Mouse (Mus musculus) erythroblast, embryonic 14.5 days (primary cell): ENCODE measurements around the gene Cntd1. TPM values are rescaled to one million over a fixed set of nuclear protein-coding genes. Genes with fewer than 3 reads are reported as not detected.

Experiments used
- H3K27me3 ChIP-seq: 2 replicates; pipeline ENCODE4 v1.6.1; 2012; ENCODE audit warnings: inconsistent platforms; ENCODE audit not compliant: control insufficient read depth
- H3K36me3 ChIP-seq: 2 replicates; pipeline ENCODE4 v1.6.1; 2012; ENCODE audit warnings: mild to moderate bottlenecking, inconsistent platforms; ENCODE audit not compliant: control insufficient read depth
- H3K4me1 ChIP-seq: 2 replicates; pipeline ENCODE4 v1.6.1; 2012; ENCODE audit warnings: inconsistent platforms; ENCODE audit not compliant: control insufficient read depth
- H3K4me3 ChIP-seq: replicated peaks from 2 replicates; pipeline ENCODE3; 2012; ENCODE audit warnings: moderate library complexity, mild to moderate bottlenecking, inconsistent platforms
- H3K9me3 ChIP-seq: 2 replicates; pipeline ENCODE4 v1.6.1; 2012; ENCODE audit warnings: low read length, inconsistent platforms, mixed read lengths; ENCODE audit not compliant: control insufficient read depth
- GATA1 ChIP-seq: IDR thresholded peaks from 2 replicates; pipeline ENCODE4 v1.6.1; 2012; ENCODE audit warnings: low read length, inconsistent platforms, mixed read lengths
- TAL1 ChIP-seq: IDR thresholded peaks from 3 replicates; pipeline ENCODE4 v1.6.1; 2012; ENCODE audit warnings: low read length, inconsistent platforms, mixed read lengths
- polyA plus RNA-seq: library from polyadenylated mRNA; stranded (reverse); fragments of >175 nt; gene quantifications from 2 replicates; pipeline ENCODE4 v1.2.3, GENCODE M21; 2012

The Cntd1 gene
- polyA plus RNA-seq, 1 experiment: not detected

DNA sequence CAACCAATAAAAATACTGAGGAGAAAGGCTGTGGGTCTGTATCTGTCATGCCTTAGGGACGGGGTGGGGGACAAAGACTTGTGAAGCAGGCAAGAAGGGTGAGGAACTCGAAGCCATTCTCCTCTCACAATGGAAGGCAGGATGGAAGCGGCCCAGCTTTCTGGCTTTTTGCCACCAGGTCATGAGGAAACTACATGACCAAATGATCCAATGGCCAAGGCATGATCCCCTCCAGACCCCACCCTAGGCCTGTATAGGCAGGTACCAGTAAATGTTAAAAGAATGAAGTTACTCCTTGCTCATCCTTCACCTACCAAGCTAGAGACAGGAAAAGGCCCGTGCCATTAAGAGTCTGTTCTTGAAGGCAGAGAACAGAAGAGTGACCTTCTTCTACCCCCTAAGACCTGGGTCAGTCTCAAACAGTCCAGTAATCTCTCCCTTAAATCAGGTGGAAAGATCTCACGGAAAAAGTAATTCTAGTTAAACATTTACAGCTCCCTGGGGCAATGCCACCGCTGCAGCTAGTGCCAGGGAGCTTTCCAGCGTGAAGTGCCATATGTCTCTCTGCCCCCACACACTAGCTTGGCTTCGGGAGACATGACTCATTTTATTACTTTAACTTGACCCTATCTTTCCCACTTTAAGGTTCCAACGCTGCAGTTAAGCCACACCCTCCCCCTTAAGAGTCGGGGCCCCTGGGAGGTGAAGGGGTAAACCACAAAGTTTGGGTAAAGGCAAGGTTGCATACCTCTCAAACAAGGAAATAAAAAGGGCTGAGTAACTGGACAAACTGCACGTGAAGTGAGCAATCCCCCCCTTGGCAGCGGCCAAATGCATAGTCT lies 1.2 kb upstream of the Cntd1 start:
- peaks cover 43% of the 10 kb centered on the region for H3K36me3 ChIP-seq

GRCm38 (mm10) chr11:101279193-101279569 lies 369 bp downstream of the Cntd1 start:
- Histone ChIP-seq H3K27me3 (peaks cover 5% of the 10 kb centered on the region), H3K4me3 (peak overlapping the region; percentile 83), H3K9me3 (no peaks in the 10 kb centered on the region), H3K4me1 (peaks cover 38% of the 10 kb centered on the region), H3K36me3 (peaks cover 42% of the 10 kb centered on the region)
- TF ChIP-seq GATA1: no peak
- TF ChIP-seq TAL1: no peak

More for the DNA sequence above, 1.2 kb upstream of the Cntd1 start:
- Histone ChIP-seq H3K4me3 (peak overlapping the region; percentile 83), H3K27me3 (peaks cover 5% of the 10 kb centered on the region), H3K9me3 (no peaks in the 10 kb centered on the region), H3K4me1 (peaks cover 38% of the 10 kb centered on the region)
- TF ChIP-seq TAL1: no peak
- peak; percentile 46 for TF ChIP-seq GATA1

- Histone ChIP-seq H3K36me3 (peaks cover 48% of the 10 kb centered on the region), H3K27me3 (peaks cover 5% of the 10 kb centered on the region)
- TF ChIP-seq TAL1: no peak
- TF ChIP-seq GATA1: no peak
These were observed 2.0 kb downstream of the Cntd1 start for GRCm38 (mm10) chr11:101280837-101281236.

DNA sequence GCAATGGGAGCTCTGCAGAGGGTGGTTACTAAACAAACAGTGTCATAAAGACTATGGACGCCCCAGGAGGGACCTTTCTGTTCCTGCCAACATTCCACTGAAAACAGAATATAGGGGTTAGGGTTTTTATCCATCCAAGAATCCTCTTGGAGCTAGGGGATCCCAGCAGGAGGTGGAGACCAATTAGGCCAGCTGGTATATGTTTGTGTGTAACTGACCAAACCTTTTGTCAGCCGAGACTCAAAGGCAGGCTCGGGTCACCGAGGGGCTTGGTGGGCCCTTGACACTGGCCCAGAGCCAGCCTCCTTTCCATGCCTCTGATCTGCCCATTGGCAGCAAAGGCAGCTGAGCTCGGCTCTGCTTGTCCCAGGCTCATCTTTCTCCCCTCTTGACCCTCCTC lies 4.1 kb downstream of the Cntd1 start:
- Histone ChIP-seq H3K4me3 (no peak overlapping the region), H3K4me1 (peaks cover 17% of the 10 kb centered on the region), H3K27me3 (peaks cover 5% of the 10 kb centered on the region), H3K36me3 (peaks cover 48% of the 10 kb centered on the region), H3K9me3 (no peaks in the 10 kb centered on the region)
- TF ChIP-seq GATA1 (no peak), TAL1 (no peak)

More at GRCm38 (mm10) chr11:101280837-101281236, 2.0 kb downstream of the Cntd1 start:
- Histone ChIP-seq H3K4me1 (peaks cover 38% of the 10 kb centered on the region), H3K9me3 (no peaks in the 10 kb centered on the region), H3K4me3 (no peak overlapping the region)

DNA sequence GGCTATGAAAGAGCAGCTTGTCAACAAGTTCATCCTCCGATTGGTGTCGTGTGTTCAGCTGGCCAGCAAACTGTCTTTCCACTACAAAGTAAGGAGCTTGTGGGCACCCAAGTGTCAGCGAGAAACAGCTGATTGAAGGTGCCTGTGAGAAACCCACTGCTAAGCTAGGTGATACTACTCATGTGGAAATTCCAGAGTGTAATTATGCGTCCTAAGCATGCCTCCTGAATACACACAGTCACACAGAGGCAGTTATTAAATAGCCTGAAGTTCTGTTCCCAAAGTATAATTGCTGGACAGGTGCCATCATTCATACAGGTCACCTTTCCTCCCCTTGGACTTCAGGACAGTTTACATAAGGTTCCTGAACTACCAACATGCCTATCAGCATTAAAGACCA lies 5.0 kb downstream of the Cntd1 start:
- no peak for TF ChIP-seq GATA1
- TF ChIP-seq TAL1: no peak
- Histone ChIP-seq H3K4me1 (peaks cover 8% of the 10 kb centered on the region), H3K9me3 (no peaks in the 10 kb centered on the region), H3K27me3 (peaks cover 5% of the 10 kb centered on the region), H3K4me3 (no peak overlapping the region), H3K36me3 (peaks cover 55% of the 10 kb centered on the region)

- TF ChIP-seq GATA1: no peak
- TF ChIP-seq TAL1: no peak
- Histone ChIP-seq H3K4me3 (no peak overlapping the region), H3K9me3 (no peaks in the 10 kb centered on the region), H3K4me1 (no peaks in the 10 kb centered on the region; the same call in 1 of the 2 replicates), H3K36me3 (peaks cover 90% of the 10 kb centered on the region), H3K27me3 (no peaks in the 10 kb centered on the region)
These were observed 8.5 kb downstream of the Cntd1 start for GRCm38 (mm10) chr11:101287306-101287705.

DNA sequence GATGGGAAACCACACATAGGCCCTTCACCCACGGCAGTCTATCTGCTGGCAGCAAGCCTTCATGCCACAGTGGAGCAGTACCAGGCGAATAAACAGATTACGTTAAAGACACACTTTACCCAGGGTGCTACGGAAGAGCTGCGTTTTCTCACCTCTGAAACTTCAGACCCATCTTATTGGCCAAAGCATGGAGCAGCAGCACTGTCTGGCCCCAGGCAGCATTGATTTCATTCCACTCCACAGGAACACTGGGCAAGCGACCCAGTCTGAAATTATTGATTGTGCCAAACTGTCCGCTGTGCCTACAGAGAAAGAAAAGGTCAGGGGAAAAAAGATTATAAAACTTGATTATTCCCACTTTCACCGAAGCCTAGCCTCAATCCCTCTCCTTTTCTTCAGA lies 12.4 kb downstream of the Cntd1 start:
- no peaks in the 10 kb centered on the region; the same call in 1 of the 2 replicates for H3K4me1 ChIP-seq
- H3K4me3 ChIP-seq: no peak overlapping the region
- no peaks in the 10 kb centered on the region for H3K9me3 ChIP-seq
- H3K36me3 ChIP-seq: peaks cover 100% of the 10 kb centered on the region
- no peaks in the 10 kb centered on the region for H3K27me3 ChIP-seq
- no peak for TF ChIP-seq GATA1
- TF ChIP-seq TAL1: no peak

DNA sequence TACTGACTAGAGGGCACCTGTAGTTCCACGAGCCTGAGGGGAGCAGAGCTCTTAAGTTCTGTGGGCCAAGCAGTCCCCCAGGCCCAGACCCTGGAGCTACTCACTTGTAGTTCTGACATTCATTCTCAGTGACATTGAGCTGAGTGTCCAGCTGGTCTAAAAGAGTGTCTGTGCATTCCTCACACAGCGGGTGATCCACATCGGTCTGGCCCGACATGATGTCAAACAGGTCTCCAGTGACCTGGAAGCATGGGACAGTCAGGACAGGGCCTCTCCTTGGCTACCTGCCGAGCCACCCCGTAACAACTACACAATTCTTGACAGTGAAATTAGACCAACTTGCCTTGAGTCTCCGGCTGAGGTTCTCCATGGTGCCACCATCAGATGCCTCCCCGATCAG lies 16.4 kb downstream of the Cntd1 start:
- no peaks in the 10 kb centered on the region for H3K27me3 ChIP-seq
- no peak overlapping the region for H3K4me3 ChIP-seq
- H3K4me1 ChIP-seq: peaks cover 18% of the 10 kb centered on the region
- peaks cover 100% of the 10 kb centered on the region for H3K36me3 ChIP-seq
- H3K9me3 ChIP-seq: no peaks in the 10 kb centered on the region
- TF ChIP-seq GATA1 (no peak), TAL1 (no peak)

DNA sequence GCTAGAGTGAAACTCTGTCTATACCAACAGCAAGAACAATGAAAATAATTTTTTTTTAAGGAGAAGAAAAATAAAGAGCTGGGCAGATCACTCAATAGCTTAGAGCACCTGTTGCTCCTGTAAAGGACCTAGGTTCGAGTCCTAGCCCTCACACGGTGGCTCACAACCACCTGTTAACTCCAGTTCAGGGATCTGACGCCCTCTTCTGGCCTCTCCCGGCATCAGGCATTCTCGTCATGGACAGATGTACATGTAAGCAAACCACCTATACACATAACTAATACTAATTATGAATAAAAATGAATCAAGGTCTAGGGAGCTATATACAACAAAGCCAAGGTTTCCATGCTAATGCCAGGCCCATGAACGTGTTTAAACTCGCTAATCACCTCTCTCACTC lies 22.1 kb downstream of the Cntd1 start:
- H3K9me3 ChIP-seq: no peaks in the 10 kb centered on the region
- no peaks in the 10 kb centered on the region for H3K27me3 ChIP-seq
- H3K36me3 ChIP-seq: peaks cover 54% of the 10 kb centered on the region
- peaks cover 41% of the 10 kb centered on the region for H3K4me1 ChIP-seq
- TF ChIP-seq TAL1: no peak
- TF ChIP-seq GATA1: no peak
- peak overlapping the region; percentile 70 for H3K4me3 ChIP-seq
